Mouse (Mus musculus) kidney, adult 11 months (tissue): ENCODE data around the gene Odf3l2.

Experiments used
- DNase-seq: peaks from one replicate; pipeline ENCODE4 v3.0.0; 2022

Odf3l2 gene

GRCm38 (mm10) chr10:79625398-79625797, 20.1 kb downstream of the Odf3l2 start:
- DNase-seq = no peak

- no peak for DNase-seq
Measured at GRCm38 (mm10) chr10:79623950-79624349, 21.6 kb downstream of the Odf3l2 start.

DNA sequence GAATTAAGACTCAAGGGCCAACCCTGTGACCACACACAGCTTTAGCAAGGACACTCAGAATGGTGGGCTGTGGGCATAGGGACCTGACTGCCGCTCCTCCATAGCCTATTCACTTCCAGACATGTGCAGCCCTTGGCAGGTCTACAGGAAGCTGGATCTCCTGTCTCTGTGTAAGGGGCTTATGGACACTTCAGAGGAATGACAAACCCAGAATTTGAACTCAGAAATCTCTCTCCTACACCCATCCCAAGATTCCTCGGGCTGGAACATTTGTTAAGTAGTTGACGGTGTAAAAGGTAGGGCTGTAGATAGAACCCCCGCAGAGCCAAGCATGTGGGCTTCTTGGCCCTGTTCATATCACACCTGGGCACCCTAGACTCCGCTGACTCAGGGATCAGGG, 29.2 kb downstream of the Odf3l2 start:
- DNase-seq = no peak

GRCm38 (mm10) chr10:79615860-79616259, 29.7 kb downstream of the Odf3l2 start:
- DNase-seq = no peak

GRCm38 (mm10) chr10:79614305-79614643, 31.3 kb downstream of the Odf3l2 start:
- no peak for DNase-seq

- peak; percentile 72 for DNase-seq
Measured at GRCm38 (mm10) chr10:79613578-79614304, 31.8 kb downstream of the Odf3l2 start, which contains the start of gene C2cd4c. TSS of gene C2cd4c (minus strand) at chr10:79614025.

DNA sequence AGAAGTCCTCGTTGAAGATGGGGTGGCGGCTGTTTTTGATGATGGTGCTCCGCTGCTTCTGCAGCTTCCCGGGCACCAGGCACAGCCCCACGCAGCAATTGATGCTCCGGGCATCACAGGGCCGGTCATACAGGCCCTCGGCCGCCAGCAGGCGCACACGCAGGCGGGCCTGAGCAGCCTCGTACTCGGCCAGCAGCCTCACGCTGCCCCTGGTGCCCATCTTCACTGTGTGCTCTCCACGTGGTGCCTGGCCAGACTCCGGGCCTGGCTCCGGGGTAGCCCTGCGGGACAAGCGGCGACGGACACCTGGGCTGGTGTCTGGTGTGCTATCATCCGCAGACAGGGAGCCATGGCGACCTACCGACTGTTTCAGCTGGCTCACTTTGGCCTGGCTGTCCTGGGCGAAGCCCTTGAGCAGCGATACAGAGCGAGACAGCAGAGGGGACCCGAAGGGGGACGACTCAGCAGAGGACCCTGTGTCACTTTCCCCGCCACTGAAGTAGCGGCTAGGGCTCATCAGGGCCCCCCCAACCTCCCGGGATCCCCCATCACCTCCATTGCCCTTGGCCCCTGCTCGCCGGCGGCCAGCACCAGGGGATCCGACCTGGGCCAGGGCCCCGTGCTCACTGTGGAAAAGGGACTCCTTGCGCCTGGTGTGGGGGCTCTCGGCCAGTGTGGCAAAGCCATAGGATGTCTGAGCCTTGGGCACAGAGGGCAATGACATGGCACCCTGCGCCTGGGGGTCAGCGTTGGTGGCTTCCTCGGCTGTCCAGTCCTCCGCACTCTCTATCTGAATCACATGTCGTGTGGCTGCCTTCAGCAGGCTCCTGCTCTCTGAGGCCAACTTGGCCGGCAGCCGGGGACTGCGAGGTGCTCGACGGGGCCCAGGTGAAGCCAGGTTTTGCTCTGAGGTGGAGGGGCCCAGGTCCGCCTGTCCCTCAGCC, 33.1 kb downstream of the Odf3l2 start:
- no peak for DNase-seq

DNA sequence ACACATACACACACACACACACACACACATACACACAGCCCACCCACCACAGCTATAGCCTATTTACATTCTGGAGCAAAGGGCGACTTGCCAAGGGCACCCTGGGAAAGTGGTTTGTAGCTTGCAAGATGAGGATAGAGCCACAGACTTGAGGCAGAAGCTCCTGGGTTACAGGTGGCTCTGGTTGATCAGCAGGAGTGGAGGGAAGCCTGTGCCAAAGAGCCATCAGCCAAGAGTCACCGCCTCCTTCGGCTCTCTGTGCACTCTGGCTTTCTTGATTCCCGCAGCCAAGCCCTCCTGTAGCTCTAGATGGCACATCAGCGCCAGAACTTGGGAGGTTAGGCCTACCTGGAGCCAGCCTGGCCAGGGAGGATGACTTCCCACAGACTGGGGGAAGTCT, 34.2 kb downstream of the Odf3l2 start:
- DNase-seq = no peak

DNA sequence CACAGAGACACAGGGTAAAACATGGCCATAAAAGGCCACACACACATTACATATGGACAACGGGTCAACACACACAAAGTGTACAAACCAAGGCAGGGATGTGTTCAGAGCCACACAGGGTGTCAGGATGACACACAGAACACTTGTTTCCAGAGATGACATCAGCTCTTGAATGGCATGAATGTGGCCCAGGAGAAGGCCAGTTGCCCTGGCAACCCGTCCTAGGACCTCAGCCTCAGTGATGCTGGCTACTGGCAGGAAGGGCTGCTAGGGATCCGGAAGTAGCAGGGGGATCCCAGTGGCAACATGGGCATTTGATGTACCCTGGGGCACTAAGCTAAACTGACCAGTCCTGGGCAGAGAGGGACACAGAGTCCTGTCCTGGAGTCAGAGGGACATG, 36.3 kb downstream of the Odf3l2 start:
- no peak for DNase-seq

GRCm38 (mm10) chr10:79607892-79608291, 37.6 kb downstream of the Odf3l2 start:
- DNase-seq = peak; percentile 9

GRCm38 (mm10) chr10:79606537-79606936, 39.0 kb downstream of the Odf3l2 start:
- DNase-seq = no peak

GRCm38 (mm10) chr10:79597936-79598230, 47.7 kb downstream of the Odf3l2 start:
- no peak for DNase-seq

- no peak for DNase-seq
Measured at GRCm38 (mm10) chr10:79597051-79597935, 48.2 kb downstream of the Odf3l2 start.

- no peak for DNase-seq
Measured at GRCm38 (mm10) chr10:79595590-79595929, 50.0 kb downstream of the Odf3l2 start.

DNA sequence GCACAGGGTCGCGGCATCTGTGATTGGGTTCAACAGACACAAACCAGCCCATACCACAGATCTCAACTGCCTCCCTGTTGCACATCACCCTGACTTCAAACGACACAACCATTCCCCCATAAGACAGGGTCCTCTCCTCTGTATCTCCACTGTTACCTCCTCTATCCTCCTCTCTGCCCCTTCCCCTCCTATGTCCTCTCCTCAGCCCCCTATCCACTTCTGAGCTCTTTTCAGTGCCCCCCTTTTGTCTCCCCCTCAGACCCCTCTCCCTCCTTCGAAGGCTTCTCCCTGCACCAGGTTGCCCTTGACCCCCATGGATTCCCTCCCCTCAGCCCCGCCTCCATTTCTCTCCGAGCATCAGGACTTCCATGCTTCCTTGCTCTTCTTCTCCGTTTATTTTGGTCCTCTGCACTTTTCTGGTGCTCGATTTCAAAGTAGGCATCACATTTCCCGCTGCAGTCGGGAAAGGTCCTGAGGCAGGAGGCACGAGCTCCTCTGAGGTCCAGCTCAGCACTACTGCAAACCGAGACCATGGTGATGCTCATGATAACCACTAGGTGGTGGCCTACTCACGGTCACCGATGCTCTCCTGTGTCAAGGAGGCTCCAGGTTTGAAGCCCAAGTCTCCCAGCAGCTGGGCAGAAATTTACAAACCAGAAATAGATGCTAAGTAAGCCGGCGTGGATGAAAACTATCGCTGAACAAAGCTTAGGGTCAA, 50.5 kb downstream of the Odf3l2 start:
- peak; percentile 39 for DNase-seq

GRCm38 (mm10) chr10:79594111-79594510, 51.4 kb downstream of the Odf3l2 start:
- no peak for DNase-seq

- no peak for DNase-seq
Measured at GRCm38 (mm10) chr10:79590702-79591101, 54.8 kb downstream of the Odf3l2 start.
